ENCODE assay signal across 8 mouse cellular contexts in genomic region chr9:21166516-21166915, GRCm38 (mm10). TPM values are rescaled to one million over a fixed set of nuclear protein-coding genes. Genes with fewer than 3 reads are reported as not detected.
DNase-seq lines count a peak whose midpoint lies in the region; ATAC-seq and TF ChIP-seq lines count a peak whose summit lies in the region.

No protein-coding gene starts in this region.

- peaks cover 42% of the 10 kb centered on the region for H3K27me3 ChIP-seq in heart, embryonic 14.5 days (ENCODE audit: control insufficient read depth, insufficient read depth, low read length)
- H3K27me3 ChIP-seq in heart, postnatal 0 days (ENCODE audit: control insufficient read depth, insufficient read depth, low read length): peaks cover 47% of the 10 kb centered on the region
- H3K27me3 ChIP-seq in midbrain, embryonic 11.5 days (ENCODE audit: control insufficient read depth, insufficient read depth, low read length): peaks cover 54% of the 10 kb centered on the region

- H3K9me3 ChIP-seq in heart, embryonic 14.5 days (ENCODE audit: control insufficient read depth, low read length): no peaks in the 10 kb centered on the region
- H3K9me3 ChIP-seq in ES-E14 (ENCODE audit: control insufficient read depth, insufficient read depth, low read depth, low read length): no peaks in the 10 kb centered on the region
- no peaks in the 10 kb centered on the region for H3K9me3 ChIP-seq in heart, postnatal 0 days (replicated peaks; ENCODE audit: control insufficient read depth, low read length)
- H3K9me3 ChIP-seq in midbrain, embryonic 11.5 days (ENCODE audit: control insufficient read depth, low read length): no peaks in the 10 kb centered on the region

- ATAC-seq in heart, embryonic 14.5 days (ENCODE audit: insufficient number of reproducible peaks, insufficient read depth, low FRiP score, low read depth): no peak
- ATAC-seq in heart, postnatal 0 days (ENCODE audit: insufficient read depth, low read depth): no peak
- no peak for ATAC-seq in midbrain, embryonic 11.5 days (ENCODE audit: low FRiP score)

- H3K36me3 ChIP-seq in heart, embryonic 14.5 days (ENCODE audit: control insufficient read depth, insufficient read depth, low read length): no peaks in the 10 kb centered on the region
- no peaks in the 10 kb centered on the region for H3K36me3 ChIP-seq in ES-E14 (ENCODE audit: control insufficient read depth, insufficient read depth, low read length, poor library complexity, severe bottlenecking)
- no peaks in the 10 kb centered on the region for H3K36me3 ChIP-seq in heart, postnatal 0 days (replicated peaks; ENCODE audit: control insufficient read depth, insufficient read depth, low read length)
- no peaks in the 10 kb centered on the region for H3K36me3 ChIP-seq in midbrain, embryonic 11.5 days (ENCODE audit: control insufficient read depth, insufficient read depth, low read length)

- in situ Hi-C loops in ES-E14 (cut with MboI; ENCODE audit: low sequenced_read_pairs in 2 of 2, unreplicated experiment in 2 of 2): no loop called here

- peak overlapping the region; percentile 98 for H3K4me2 ChIP-seq in heart, embryonic 14.5 days (ENCODE audit: low read length)
- peak overlapping the region; percentile 79 for H3K4me2 ChIP-seq in heart, postnatal 0 days (ENCODE audit: low read depth, low read length)
- peak overlapping the region; percentile 53; the same call in 1 of the 2 replicates for H3K4me2 ChIP-seq in midbrain, embryonic 11.5 days

- peak overlapping the region in 1 of 2 experiments; percentile 92; a peak in 1 of 4 replicates for H3K27ac ChIP-seq in heart, embryonic 14.5 days (replicated peaks in 1 of 2; ENCODE audit: control insufficient read depth in 1 of 2, insufficient read depth in 1 of 2, low read depth in 2 of 2, low read length in 2 of 2)
- H3K27ac ChIP-seq in ES-E14 (ENCODE audit: insufficient read depth, low read depth, low read length, poor library complexity, severe bottlenecking): no peak overlapping the region
- H3K27ac ChIP-seq in heart, postnatal 0 days (ENCODE audit: low read depth): 0 out of 2 replicates have a peak overlapping the region, but pooled peaks have one; percentile 8
- no peak overlapping the region for H3K27ac ChIP-seq in midbrain, embryonic 11.5 days (ENCODE audit: low read depth, low read length)

- peaks cover 32 to 52% of the 10 kb centered on the region in 2 experiments for H3K4me1 ChIP-seq in heart, embryonic 14.5 days (ENCODE audit: control insufficient read depth in 2 of 2, insufficient read depth in 2 of 2, low read length in 2 of 2)
- H3K4me1 ChIP-seq in ES-E14 (ENCODE audit: control insufficient read depth in 2 of 2, insufficient read depth in 2 of 2, low read length in 2 of 2, poor library complexity in 1 of 2): peaks cover 0 to 5% of the 10 kb centered on the region in 2 experiments; a peak in 1 of 4 replicates
- peaks cover 20% of the 10 kb centered on the region for H3K4me1 ChIP-seq in heart, postnatal 0 days (ENCODE audit: control insufficient read depth, insufficient read depth)
- peaks cover 17% of the 10 kb centered on the region for H3K4me1 ChIP-seq in midbrain, embryonic 11.5 days (ENCODE audit: control insufficient read depth, insufficient read depth, low read length)

- H3K9ac ChIP-seq in heart, embryonic 14.5 days (ENCODE audit: low read length): peak overlapping the region; percentile 79; the same call in 1 of the 2 replicates
- H3K9ac ChIP-seq in ES-E14 (ENCODE audit: insufficient read depth, low read depth, low read length, poor library complexity, severe bottlenecking): no peak overlapping the region
- no peak overlapping the region for H3K9ac ChIP-seq in heart, postnatal 0 days (replicated peaks; ENCODE audit: low read depth, low read length)
- H3K9ac ChIP-seq in midbrain, embryonic 11.5 days (ENCODE audit: low read length): no peak overlapping the region

- TF ChIP-seq CTCF in heart, postnatal 0 days (IDR thresholded peaks at IDR 0.05; ENCODE audit: low read depth): no peak

- intact Hi-C loops in left cerebral cortex, postnatal 36 days (cut with DNase I): no loop called here

- TF ChIP-seq EP300 in heart, postnatal 0 days (IDR thresholded peaks at IDR 0.05; ENCODE audit: low read depth): no peak

- peak overlapping the region; percentile 61 to 69 for H3K4me3 ChIP-seq in heart, embryonic 14.5 days (ENCODE audit: control insufficient read depth in 1 of 2, insufficient read depth in 1 of 2, low read depth in 1 of 2, low read length in 2 of 2)
- H3K4me3 ChIP-seq in ES-E14 (ENCODE audit: insufficient read depth in 1 of 2, low read depth in 1 of 2, low read length in 2 of 2, poor library complexity in 1 of 2, severe bottlenecking in 1 of 2): peak overlapping the region; percentile 82 to 85
- H3K4me3 ChIP-seq in heart, postnatal 0 days (ENCODE audit: low read depth, low read length): peak overlapping the region; percentile 53
- no peak overlapping the region; the same call in 1 of the 2 replicates for H3K4me3 ChIP-seq in midbrain, embryonic 11.5 days (ENCODE audit: low read depth, low read length)

- 21% methylated on average over 3 of the region's 3 CpGs for WGBS in heart, embryonic 14.5 days
- WGBS in heart, postnatal 0 days: 20% methylated on average over 3 of the region's 3 CpGs
- WGBS in midbrain, embryonic 11.5 days: 31% methylated on average over 3 of the region's 3 CpGs

- DNase-seq in heart, adult 18-20 months: no peak
- DNase-seq in ES-E14 (ENCODE audit: low read depth, low spot score): no peak
- no peak for DNase-seq in heart, postnatal 0 days (ENCODE audit: low spot score)
- no peak for DNase-seq in midbrain, embryonic 11.5 days (ENCODE audit: low spot score, missing footprints)
- no peak for DNase-seq in thymus, adult 18-20 months
- no peak for DNase-seq in left cerebral cortex, postnatal 36 days (ENCODE audit: low spot score in 2 of 2)
- no peak for DNase-seq in Muller cell, postnatal 12 days (ENCODE audit: inconsistent ontology term)

TF ChIP-seq in ES-E14, 5 proteins besides CTCF, POLR2A, EP300 and RAD21:
- TF ChIP-seq HCFC1 (IDR thresholded peaks at IDR 0.05; ENCODE audit: borderline replicate concordance, insufficient read depth, low read length): no peak
- TF ChIP-seq ZC3H11A (IDR thresholded peaks at IDR 0.05; ENCODE audit: borderline replicate concordance, low read depth, low read length): no peak
- TF ChIP-seq MAFK (IDR thresholded peaks at IDR 0.05; ENCODE audit: insufficient read depth, low read depth, low read length): no peak
- TF ChIP-seq CHD2 (IDR thresholded peaks at IDR 0.05; ENCODE audit: low read depth, low read length): no peak
- TF ChIP-seq ZNF384 (IDR thresholded peaks at IDR 0.05; ENCODE audit: low read depth, low read length): no peak

RNA-seq across cellular contexts. Expression of gene Pde4a, which starts 1.0 kb away (rescaled TPM):
- 11.0 and 11.8 TPM in 2 replicates for polyA plus RNA-seq in heart, embryonic 14.5 days (2014; fragmentation: Nextera tagmentation; extraction: Ambion mirVana)
- 10 to 100 TPM; 52.5 to 59.1 TPM for total RNA-seq in heart, adult 18-20 months (2021)
- total RNA-seq in ES-E14 (2012; rRNA removed): 3.2 and 4.9 TPM in 2 replicates
- total RNA-seq in heart, postnatal 0 days (2014; rRNA removed; ENCODE audit: low replicate concordance): 10.2 and 14.6 TPM in 2 replicates
- 16.6 and 17.5 TPM in 2 replicates for polyA plus RNA-seq in heart, postnatal 0 days (2015; fragmentation: Nextera tagmentation; extraction: Ambion mirVana)
- polyA plus RNA-seq in midbrain, embryonic 11.5 days (2014; fragmentation: Nextera tagmentation; extraction: Ambion mirVana): 5.0 and 6.5 TPM in 2 replicates
- total RNA-seq in left cerebral cortex, postnatal 36 days (2021): 10 to 100 TPM; 94.8 to 98.7 TPM

RNA-seq across cellular contexts. Expression of gene Cdc37, which starts 16.7 kb away (rescaled TPM):
- 209 and 212 TPM in 2 replicates for polyA plus RNA-seq in heart, embryonic 14.5 days (2014; fragmentation: Nextera tagmentation; extraction: Ambion mirVana)
- total RNA-seq in heart, adult 18-20 months (2021): 100 to 1,000 TPM; 160 to 168 TPM
- total RNA-seq in ES-E14 (2012; rRNA removed): 118 and 165 TPM in 2 replicates
- 32.9 and 50.1 TPM in 2 replicates for total RNA-seq in heart, postnatal 0 days (2014; rRNA removed; ENCODE audit: low replicate concordance)
- polyA plus RNA-seq in heart, postnatal 0 days (2015; fragmentation: Nextera tagmentation; extraction: Ambion mirVana): 176 and 183 TPM in 2 replicates
- polyA plus RNA-seq in midbrain, embryonic 11.5 days (2014; fragmentation: Nextera tagmentation; extraction: Ambion mirVana): 297 and 318 TPM in 2 replicates
- 100 to 1,000 TPM; 139 to 155 TPM for total RNA-seq in left cerebral cortex, postnatal 36 days (2021)

RNA-seq across cellular contexts. Expression of gene Tyk2, which starts 35.5 kb away (rescaled TPM):
- 11.2 and 11.9 TPM in 2 replicates for polyA plus RNA-seq in heart, embryonic 14.5 days (2014; fragmentation: Nextera tagmentation; extraction: Ambion mirVana)
- 10 to 100 TPM in 1 of 2 experiments, 1 to 10 TPM in 1; 8.0 to 10.3 TPM for total RNA-seq in heart, adult 18-20 months (2021)
- total RNA-seq in ES-E14 (2012; rRNA removed): 16.8 and 20.9 TPM in 2 replicates
- total RNA-seq in heart, postnatal 0 days (2014; rRNA removed; ENCODE audit: low replicate concordance): 16.7 and 17.9 TPM in 2 replicates
- 7.7 and 8.3 TPM in 2 replicates for polyA plus RNA-seq in heart, postnatal 0 days (2015; fragmentation: Nextera tagmentation; extraction: Ambion mirVana)
- polyA plus RNA-seq in midbrain, embryonic 11.5 days (2014; fragmentation: Nextera tagmentation; extraction: Ambion mirVana): 6.1 and 7.1 TPM in 2 replicates
- 10 to 100 TPM in 1 of 2 experiments, 1 to 10 TPM in 1; 9.1 to 15.3 TPM for total RNA-seq in left cerebral cortex, postnatal 36 days (2021)
